Mouse (Mus musculus) cerebellum, postnatal 25 days (tissue): Measurements from ENCODE around the gene Eif3i.
A peak's percentile ranks its signal among the peaks of the same experiment; 100 is the strongest.
"Not testable (repeated sequence)": the region's sequence is repeated elsewhere in the genome, so short reads cannot be mapped to it uniquely, and the experiment has no call there.

Experiments
- DNase-seq, 2 experiments: peaks; one replicate each; pipeline ENCODE4 v3.0.0; 2021; ENCODE audit warnings: mixed read lengths in 2 of 2

Gene Eif3i

GRCm38 (mm10) chr4:129573093-129573370 lies 27.4 kb downstream of the Eif3i start:
- DNase-seq = no peak

DNA sequence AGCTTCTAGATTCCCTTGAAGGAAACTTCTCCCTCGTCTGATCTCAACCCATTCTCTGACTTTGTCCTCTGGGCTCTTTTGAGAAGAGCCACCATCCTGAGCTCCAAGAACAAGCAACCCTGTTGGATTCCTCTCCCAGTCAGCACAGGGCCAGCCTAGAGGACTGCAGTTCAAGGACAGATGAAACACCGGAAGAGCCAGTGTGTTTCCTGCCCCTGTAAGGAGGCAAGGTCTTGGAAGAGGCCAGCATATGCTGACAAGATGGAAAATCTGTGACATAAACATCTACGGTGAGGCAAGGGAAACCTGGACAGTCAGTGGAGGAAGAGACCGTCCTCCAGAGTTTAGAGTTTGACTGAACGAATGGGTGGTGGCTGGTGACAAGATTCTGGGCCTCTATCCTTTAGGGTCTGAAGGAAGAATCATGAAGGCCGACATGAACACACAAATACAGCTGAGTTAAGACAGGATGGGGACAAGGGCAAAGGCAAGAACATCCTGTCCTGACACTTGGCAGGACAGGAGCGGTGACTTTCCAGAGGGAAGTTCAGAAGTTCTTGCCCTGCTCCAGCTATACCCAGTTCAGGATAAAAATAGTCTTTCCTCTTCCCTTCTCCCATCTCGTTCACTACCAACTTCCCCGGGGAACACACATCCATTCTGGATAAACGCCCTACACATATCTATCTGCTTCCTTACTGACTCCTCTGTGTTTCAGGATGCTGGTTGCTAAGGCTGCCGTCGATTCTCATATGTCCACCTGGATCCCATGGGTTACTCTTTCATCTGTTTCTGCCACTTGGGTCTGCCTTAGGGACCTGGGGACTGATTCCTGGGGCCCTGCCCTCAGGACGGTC lies 28.0 kb downstream of the Eif3i start:
- DNase-seq = no peak

DNA sequence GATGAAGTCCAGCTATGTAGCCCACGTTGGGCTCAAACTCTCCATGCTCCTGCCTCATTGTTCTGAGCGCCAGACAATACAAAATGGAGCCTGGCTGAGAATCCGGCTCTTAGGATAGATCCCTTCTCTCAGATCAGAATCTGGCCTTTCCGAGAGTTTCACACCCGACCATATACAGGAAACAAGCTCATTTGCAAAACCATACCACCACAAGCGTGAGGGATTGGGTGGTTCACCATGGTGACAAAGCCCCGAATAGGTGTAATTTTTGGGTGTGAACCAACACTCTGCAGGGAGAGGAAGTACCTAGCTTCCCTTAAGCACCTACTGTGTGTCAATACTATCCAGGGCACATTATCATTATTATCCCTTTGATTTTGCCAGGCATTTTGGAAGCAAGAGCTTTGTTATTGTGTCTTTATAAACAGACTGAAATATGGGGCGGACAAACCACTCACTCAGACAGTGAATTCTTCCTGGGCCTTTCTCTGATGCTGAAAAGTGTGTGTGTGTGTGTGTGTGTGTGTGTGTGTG lies 28.8 kb downstream of the Eif3i start:
- DNase-seq = no peak

DNA sequence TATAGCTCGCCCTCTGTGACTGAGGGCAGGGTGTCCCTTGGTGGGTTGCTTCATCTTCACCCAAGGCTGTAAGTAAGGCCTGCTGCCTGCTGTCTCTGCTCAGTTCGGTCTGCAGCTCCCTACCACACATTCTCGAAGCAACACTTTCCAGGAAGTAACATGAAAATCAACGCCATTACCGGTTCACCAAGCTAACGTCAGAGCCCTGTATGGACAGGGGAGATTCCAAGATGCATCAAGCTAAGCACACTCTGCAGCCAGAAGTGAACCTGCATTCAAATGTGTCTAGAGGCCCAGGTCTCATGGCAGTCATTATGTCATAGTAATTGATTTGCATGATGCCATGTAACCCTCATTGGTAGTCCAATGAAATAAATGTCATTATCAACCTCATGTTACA lies 30.4 kb downstream of the Eif3i start:
- no peak for DNase-seq

DNA sequence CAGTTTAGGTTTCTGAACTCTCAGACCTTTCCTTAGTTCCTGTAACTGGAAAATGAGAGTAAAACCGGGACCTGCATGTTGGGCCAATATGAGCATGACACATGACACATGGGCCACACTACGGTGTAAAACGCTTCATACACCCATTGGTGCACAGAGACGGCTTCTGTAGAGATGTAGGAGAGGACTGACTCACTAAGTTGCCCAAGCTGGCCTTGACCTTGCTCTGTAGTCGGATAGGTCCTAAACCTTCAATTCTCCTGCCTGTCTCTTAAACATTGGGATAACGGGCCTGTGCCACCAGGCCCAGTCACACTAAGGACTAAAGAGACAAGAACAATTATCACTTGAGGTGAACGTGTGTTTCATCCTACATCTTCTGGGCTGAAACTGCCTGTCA lies 32.1 kb downstream of the Eif3i start:
- no peak for DNase-seq

DNA sequence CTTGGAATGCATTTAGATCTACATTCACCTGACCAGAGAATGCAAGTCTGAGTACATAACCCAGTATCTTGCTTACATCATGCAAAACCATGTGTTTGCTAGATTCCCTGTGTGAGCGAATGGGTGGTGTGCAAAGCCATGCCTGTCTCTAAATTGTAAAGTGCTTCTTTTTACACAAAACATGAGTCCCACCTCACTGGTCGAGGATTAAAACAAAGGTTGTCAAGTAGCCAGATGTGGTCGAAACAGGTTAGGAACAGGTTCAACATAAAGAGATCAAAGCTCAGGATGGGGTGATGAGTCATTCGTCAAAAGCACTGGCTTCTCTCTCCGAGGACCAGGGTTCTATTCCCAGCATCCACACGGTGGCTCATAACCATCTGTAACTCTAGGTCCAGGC lies 35.3 kb downstream of the Eif3i start:
- no peak for DNase-seq

DNA sequence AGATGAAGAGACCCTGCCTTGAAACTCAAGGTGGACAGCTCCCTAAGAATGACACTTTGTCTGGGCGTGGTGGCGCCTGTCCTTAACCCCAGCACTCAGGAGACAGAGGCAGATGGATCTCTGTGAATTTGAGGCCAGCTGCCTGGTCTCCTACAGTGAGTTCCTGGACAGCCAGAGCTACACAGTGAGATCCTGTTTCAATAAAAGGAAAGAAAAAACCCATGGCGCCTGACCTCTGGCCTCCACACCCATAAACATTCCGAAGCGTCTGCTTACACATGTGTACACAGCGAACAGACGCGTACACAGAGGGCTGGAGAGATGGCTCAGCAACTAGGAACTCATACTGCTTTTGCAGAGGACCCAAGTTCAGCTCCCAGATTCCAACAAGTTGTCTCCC lies 36.7 kb downstream of the Eif3i start:
- no peak for DNase-seq

DNA sequence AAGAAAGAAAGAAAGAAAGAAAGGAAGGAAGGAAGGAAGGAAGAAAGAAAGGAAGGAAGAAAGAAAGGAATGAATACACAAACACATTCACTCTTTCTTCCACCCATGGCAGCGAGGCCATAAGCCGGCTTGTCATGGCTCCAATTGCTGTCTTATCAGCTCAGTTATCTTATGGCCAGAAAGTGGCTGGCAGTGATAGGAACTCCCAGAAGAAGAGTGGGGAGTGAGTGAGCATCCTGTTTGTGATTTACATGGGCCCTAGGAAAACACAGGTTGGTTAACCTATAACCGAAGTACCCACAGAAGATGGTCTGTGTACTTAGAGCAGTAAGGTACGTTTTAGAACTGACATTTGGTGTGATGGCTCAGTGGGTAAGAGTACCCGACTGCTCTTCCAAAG lies 39.3 kb downstream of the Eif3i start:
- DNase-seq = no peak

- DNase-seq = peak in 1 of 2 experiments; percentile 12
Measured at GRCm38 (mm10) chr4:129558321-129558955, 42.0 kb downstream of the Eif3i start.

DNA sequence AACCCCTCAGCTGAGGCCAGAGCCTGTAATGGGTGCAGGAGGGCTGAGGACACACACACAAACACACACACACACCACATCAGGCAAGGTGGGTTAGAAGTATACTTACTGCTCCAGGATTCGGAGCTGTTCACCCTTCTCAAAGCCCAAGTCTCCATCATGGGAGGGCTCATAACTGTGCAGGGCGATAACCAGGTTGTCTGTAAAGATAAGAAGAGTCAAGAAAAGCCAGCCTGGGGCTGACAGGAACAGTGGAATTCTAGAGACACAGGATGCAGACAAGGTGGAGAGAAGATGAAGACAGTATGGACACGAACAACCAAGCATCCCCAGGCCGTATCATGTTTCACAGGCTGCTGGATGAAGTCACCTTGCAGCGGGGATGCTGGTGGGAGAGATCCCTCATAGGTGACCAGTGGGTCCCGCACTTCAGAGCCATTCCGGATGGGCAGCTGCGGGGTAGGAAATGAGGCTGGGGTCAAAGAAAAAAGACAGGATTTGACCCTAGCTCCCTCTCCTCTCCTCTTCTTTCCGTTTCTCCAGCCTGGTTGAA lies 43.1 kb downstream of the Eif3i start:
- no peak for DNase-seq

GRCm38 (mm10) chr4:129556532-129557223 lies 43.8 kb downstream of the Eif3i start:
- DNase-seq = peak; percentile 80 to 90

DNA sequence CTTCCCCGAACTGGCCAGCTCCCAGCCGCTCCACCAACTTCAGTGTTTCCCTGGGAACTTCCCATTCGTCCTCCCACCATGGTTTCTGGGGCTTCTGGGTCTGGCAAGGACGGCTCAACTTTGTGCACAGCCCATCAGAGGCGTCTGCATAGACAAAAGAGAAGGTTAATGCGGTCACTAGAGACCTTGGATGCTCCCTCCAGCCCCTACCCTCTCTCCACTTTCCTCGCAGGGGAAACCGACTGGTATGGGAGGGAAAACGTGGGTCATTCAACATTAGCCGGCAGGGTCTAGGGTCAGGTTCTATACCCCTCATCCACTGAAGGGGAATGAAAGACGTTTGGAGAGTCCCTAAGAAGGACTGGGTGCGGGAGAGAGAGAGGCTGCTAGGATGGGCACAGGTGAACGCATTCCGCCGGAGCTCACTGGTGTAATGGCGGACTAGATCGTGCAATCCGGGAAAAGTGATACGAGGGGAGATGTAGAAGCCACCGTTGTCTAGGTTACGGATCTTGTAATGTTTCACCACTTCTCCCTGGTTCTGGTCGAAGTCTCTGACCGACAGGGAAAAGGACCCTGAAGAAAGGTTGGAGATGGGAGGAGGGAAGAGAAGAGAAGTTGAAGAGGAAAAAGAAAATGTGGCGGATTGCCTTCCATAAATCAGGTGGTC lies 44.5 kb downstream of the Eif3i start:
- no peak for DNase-seq

GRCm38 (mm10) chr4:129555421-129555861 lies 45.0 kb downstream of the Eif3i start:
- peak; percentile 63 to 78 for DNase-seq

DNA sequence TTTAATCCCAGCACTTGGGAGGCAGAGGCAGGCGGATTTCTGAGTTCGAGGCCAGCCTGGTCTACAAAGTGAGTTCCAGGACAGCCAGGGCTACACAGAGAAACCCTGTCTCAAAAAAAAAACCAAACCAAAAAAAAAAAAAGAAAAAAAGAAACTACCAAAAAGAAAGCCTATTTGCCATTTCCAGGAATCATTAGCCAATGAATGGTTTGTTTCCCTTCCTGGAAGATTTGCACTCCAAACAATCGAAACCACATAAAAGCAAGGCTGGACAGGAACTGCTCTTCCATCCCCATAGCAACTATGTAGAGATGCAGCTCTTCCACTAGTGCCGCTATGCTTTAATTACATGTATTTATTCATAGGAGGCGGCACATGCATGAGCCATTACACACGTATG lies 45.9 kb downstream of the Eif3i start:
- DNase-seq = not testable (repeated sequence)

DNA sequence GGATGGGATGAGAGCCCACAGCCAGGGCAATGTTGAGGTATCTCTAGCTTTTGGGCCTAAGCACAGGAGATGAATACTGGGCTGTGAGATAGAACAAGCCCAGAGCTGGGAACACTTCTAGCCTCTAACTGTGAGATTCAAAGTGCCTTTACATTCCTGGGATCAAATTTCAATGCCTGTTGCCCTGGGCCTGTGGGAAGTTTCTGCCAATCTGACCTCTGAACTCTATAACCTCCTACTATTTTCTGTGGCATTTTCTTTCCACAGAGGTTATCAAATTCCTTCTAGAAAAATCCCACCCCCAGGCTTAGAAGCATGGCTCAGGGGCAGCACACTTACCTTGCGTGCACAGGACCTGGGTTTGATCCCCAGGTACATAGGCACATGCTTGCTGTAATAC lies 50.2 kb downstream of the Eif3i start:
- no peak for DNase-seq

DNA sequence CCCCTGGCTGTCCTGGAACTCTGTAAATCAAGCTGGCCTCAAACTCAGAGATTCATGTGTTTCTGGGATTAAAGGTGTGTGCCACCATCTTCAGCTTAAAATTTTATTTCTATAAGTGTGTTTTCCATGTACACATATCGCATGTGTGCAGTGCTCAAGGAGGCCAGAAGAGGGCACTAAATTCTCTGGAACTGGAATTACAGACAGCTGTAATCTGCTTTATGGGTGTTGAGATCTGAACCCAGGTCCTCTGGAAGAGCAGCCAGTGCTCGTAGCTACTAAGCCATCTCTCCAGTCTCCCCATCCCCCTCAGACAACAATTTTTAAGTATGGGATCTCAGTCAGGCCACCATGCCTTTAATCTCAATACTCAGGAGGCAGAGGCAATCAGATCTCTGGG lies 51.1 kb downstream of the Eif3i start:
- DNase-seq = peak in 1 of 2 experiments; percentile 29

DNA sequence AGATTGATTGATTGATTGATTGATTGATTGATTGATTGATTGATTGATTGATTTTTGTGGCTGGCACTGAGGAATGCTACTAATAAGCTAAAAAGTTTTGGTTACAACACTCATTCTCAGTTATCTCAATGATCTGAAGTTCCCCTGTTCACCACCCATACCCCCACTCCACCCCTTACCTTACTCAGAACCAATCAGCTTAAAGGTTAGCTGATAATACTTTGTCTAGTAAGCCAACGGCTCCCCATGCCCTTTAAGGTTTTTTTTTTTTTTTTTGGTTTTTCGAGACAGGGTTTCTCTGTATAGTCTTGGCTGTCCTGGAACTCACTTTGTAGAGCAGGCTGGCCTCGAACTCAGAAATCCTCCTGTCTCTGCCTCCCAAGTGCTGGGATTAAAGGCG lies 52.8 kb downstream of the Eif3i start:
- DNase-seq = not testable (repeated sequence)

DNA sequence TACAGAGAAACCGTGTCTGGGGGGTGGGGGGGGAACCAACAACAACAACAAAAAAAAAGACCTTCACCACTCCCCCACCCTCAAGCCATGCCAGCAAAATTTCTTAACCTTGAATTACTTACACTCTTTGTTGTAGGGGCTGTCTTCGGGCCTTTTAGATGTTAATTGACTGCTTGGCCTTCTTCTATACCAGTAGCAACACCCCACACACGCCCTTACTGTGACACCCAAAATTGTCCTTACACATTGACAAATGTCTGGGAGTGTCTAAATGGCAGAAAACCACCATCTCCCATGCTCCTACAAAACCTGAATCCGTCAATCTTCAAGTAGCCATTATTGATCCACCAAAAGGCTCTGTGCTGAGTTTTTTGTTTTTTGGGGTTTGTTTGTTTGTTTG lies 56.3 kb downstream of the Eif3i start:
- DNase-seq = no peak

- DNase-seq = peak; percentile 98 to 99
Measured at GRCm38 (mm10) chr4:129542592-129543141, 57.8 kb downstream of the Eif3i start, which contains the start of gene Hdac1. Hdac1 (minus strand) TSS chr4:129542713.
